Comparison of ENCODE assay signal across 7 mouse cellular contexts in genomic region chr17:3102336-3103165, GRCm38 (mm10). TPM values are rescaled to one million over a fixed set of nuclear protein-coding genes. Genes with fewer than 3 reads are reported as not detected.
DNase-seq lines count a peak whose midpoint lies in the region; ATAC-seq and TF ChIP-seq lines count a peak whose summit lies in the region.

No protein-coding gene starts in this region.

- H3K9ac ChIP-seq in hindbrain, postnatal 0 days (replicated peaks; ENCODE audit: low read length) = no peak overlapping the region
- peak overlapping the region; percentile 50 for H3K9ac ChIP-seq in liver, adult 2 months (ENCODE audit: low read depth, low read length)
- H3K9ac ChIP-seq in midbrain, postnatal 0 days (replicated peaks; ENCODE audit: low read length, poor library complexity, severe bottlenecking) = no peak overlapping the region
- H3K9ac ChIP-seq in stomach, embryonic 16.5 days (ENCODE audit: low read length) = peak overlapping the region; percentile 67

- DNase-seq in Patski (ENCODE audit: low read depth, low spot score) = no peak
- DNase-seq in c-Kit-positive CD71-positive TER-119-positive erythroid progenitor cells, embryonic 14.5 days (ENCODE audit: low spot score) = peak; percentile 76
- DNase-seq in gastrocnemius, postnatal 10 days = peak; percentile 59
- DNase-seq in hindbrain, postnatal 0 days (ENCODE audit: low spot score) = peak; percentile 29
- DNase-seq in liver, adult 2 months (ENCODE audit: extremely low read depth, low read depth, low spot score) = peak; percentile 75
- peak; percentile 8 for DNase-seq in midbrain, postnatal 0 days (ENCODE audit: low spot score)

- no peaks in the 10 kb centered on the region for H3K9me3 ChIP-seq in hindbrain, postnatal 0 days (ENCODE audit: low read length)
- H3K9me3 ChIP-seq in midbrain, postnatal 0 days (ENCODE audit: low read length) = no peaks in the 10 kb centered on the region
- H3K9me3 ChIP-seq in stomach, embryonic 16.5 days (replicated peaks; ENCODE audit: control insufficient read depth, low read length) = no peaks in the 10 kb centered on the region

- no peak for TF ChIP-seq CTCF in Patski (IDR thresholded peaks at IDR 0.05)
- TF ChIP-seq CTCF in hindbrain, postnatal 0 days (IDR thresholded peaks at IDR 0.05; ENCODE audit: low read depth) = no peak
- no peak for TF ChIP-seq CTCF in liver, adult 2 months (IDR thresholded peaks at IDR 0.05; ENCODE audit: low read depth, low read length)
- no peak for TF ChIP-seq CTCF in midbrain, postnatal 0 days (IDR thresholded peaks at IDR 0.05)

- CTCF ChIA-PET in Patski (lab: Charles Lee) = interaction anchor here (2.4 kb wide), 1 partner anchor 122 kb away, joined by 8 read pairs; no protein-coding TSS in a partner anchor

- POLR2A ChIA-PET in Patski (lab: Charles Lee) = interaction anchor here (0.8 kb wide), 1 partner anchor 9 kb away, joined by 3 read pairs; no protein-coding TSS in a partner anchor

- no peaks in the 10 kb centered on the region for H3K27me3 ChIP-seq in Patski
- H3K27me3 ChIP-seq in hindbrain, postnatal 0 days (ENCODE audit: insufficient read depth, low read length) = no peaks in the 10 kb centered on the region
- no peaks in the 10 kb centered on the region for H3K27me3 ChIP-seq in liver, adult 2 months (ENCODE audit: control insufficient read depth, insufficient read depth, low read length)
- no peaks in the 10 kb centered on the region for H3K27me3 ChIP-seq in midbrain, postnatal 0 days (ENCODE audit: insufficient read depth, low read length)
- H3K27me3 ChIP-seq in stomach, embryonic 16.5 days (ENCODE audit: control insufficient read depth, insufficient read depth, low read length) = no peaks in the 10 kb centered on the region

- peak overlapping the region; percentile 47 for H3K4me2 ChIP-seq in hindbrain, postnatal 0 days (ENCODE audit: low read depth, low read length)
- H3K4me2 ChIP-seq in midbrain, postnatal 0 days (ENCODE audit: low read depth, low read length, poor library complexity, severe bottlenecking) = peak overlapping the region; percentile 38; the same call in 1 of the 2 replicates
- peak overlapping the region; percentile 66 for H3K4me2 ChIP-seq in stomach, embryonic 16.5 days (ENCODE audit: low read depth, low read length)

- no peaks in the 10 kb centered on the region for H3K79me2 ChIP-seq in liver, adult 2 months (ENCODE audit: control insufficient read depth, insufficient read depth, low read length)

- peak; percentile 99 for ATAC-seq in Patski
- peak; percentile 63 for ATAC-seq in hindbrain, postnatal 0 days
- ATAC-seq in midbrain, postnatal 0 days (ENCODE audit: low FRiP score) = no peak
- ATAC-seq in stomach, embryonic 16.5 days (ENCODE audit: insufficient read depth, low FRiP score) = peak; percentile 92

- in situ Hi-C loops in Patski (cut with MboI; ENCODE audit: low pct_unique_long_range_greater_than_20kb) = no loop called here

- TF ChIP-seq POLR2A in liver, adult 2 months (IDR thresholded peaks at IDR 0.05; ENCODE audit: extremely low read depth, insufficient read depth, low read length) = no peak

- H3K36me3 ChIP-seq in hindbrain, postnatal 0 days (ENCODE audit: insufficient read depth, low read length) = no peaks in the 10 kb centered on the region
- no peaks in the 10 kb centered on the region for H3K36me3 ChIP-seq in liver, adult 2 months (ENCODE audit: control insufficient read depth, insufficient read depth, low read length)
- no peaks in the 10 kb centered on the region for H3K36me3 ChIP-seq in midbrain, postnatal 0 days (ENCODE audit: insufficient read depth, low read length)
- H3K36me3 ChIP-seq in stomach, embryonic 16.5 days (ENCODE audit: control insufficient read depth, insufficient read depth, low read length) = no peaks in the 10 kb centered on the region

- H3K4me1 ChIP-seq in hindbrain, postnatal 0 days (ENCODE audit: insufficient read depth, low read length) = no peaks in the 10 kb centered on the region
- H3K4me1 ChIP-seq in liver, adult 2 months (ENCODE audit: control insufficient read depth, insufficient read depth, low read length) = peaks cover 2% of the 10 kb centered on the region; the same call in 1 of the 2 replicates
- no peaks in the 10 kb centered on the region for H3K4me1 ChIP-seq in midbrain, postnatal 0 days (ENCODE audit: insufficient read depth, low read length)
- no peaks in the 10 kb centered on the region for H3K4me1 ChIP-seq in stomach, embryonic 16.5 days (ENCODE audit: control insufficient read depth, insufficient read depth, low read length)

- H3K4me3 ChIP-seq in hindbrain, postnatal 0 days (ENCODE audit: low read length) = peak overlapping the region; percentile 17
- H3K4me3 ChIP-seq in liver, adult 2 months (ENCODE audit: insufficient read depth, low read depth, low read length) = peak overlapping the region; percentile 40; the same call in 1 of the 2 replicates
- H3K4me3 ChIP-seq in midbrain, postnatal 0 days (ENCODE audit: low read depth, low read length) = no peak overlapping the region
- H3K4me3 ChIP-seq in stomach, embryonic 16.5 days (replicated peaks; ENCODE audit: low read length) = peak overlapping the region; percentile 44

- H3K27ac ChIP-seq in hindbrain, postnatal 0 days = no peak overlapping the region
- no peak overlapping the region for H3K27ac ChIP-seq in liver, adult 2 months (replicated peaks; ENCODE audit: insufficient read depth, low read depth, low read length)
- no peak overlapping the region for H3K27ac ChIP-seq in midbrain, postnatal 0 days (ENCODE audit: low read depth, low read length)
- no peak overlapping the region for H3K27ac ChIP-seq in stomach, embryonic 16.5 days (ENCODE audit: low read length)

- 5% methylated on average over 14 of the region's 14 CpGs for WGBS in hindbrain, postnatal 0 days
- WGBS in liver, adult 2 months = 6% methylated on average over 14 of the region's 14 CpGs
- 6% methylated on average over 14 of the region's 14 CpGs for WGBS in midbrain, postnatal 0 days
- WGBS in stomach, embryonic 16.5 days = 5% methylated on average over 14 of the region's 14 CpGs

RNA-seq across cellular contexts. Expression of gene Scaf8, which starts 12.2 kb away (rescaled TPM):
- 45.4 TPM for polyA plus RNA-seq in Patski (2021)
- 10 to 100 TPM; 26.9 to 38.5 TPM for total RNA-seq in gastrocnemius, postnatal 10 days (2021)
- total RNA-seq in hindbrain, postnatal 0 days (2014; rRNA removed) = 38.9 and 42.8 TPM in 2 replicates
- polyA plus RNA-seq in hindbrain, postnatal 0 days (2015; fragmentation: Nextera tagmentation; extraction: Ambion mirVana) = 15.1 and 15.6 TPM in 2 replicates
- total RNA-seq in liver, adult 2 months (2014; rRNA removed) = 12.1 and 12.4 TPM in 2 replicates
- polyA plus RNA-seq in liver, adult 2 months (2012; rRNA removed) = 9.4 and 10.8 TPM in 2 replicates
- total RNA-seq in midbrain, postnatal 0 days (2014; rRNA removed) = 56.0 and 59.8 TPM in 2 replicates
- 13.4 and 15.8 TPM in 2 replicates for polyA plus RNA-seq in midbrain, postnatal 0 days (2015; fragmentation: Nextera tagmentation; extraction: Ambion mirVana)
- 15.7 and 16.4 TPM in 2 replicates for polyA plus RNA-seq in stomach, embryonic 16.5 days (2015; fragmentation: Nextera tagmentation; extraction: Ambion mirVana)

Comparison
In these comparisons a context has a peak if more than half of its experiments do, and no peak if none do; other contexts are left out.
1. H3K9ac ChIP-seq: peak in liver, adult 2 months (single experiment) and stomach, embryonic 16.5 days (single experiment); none in hindbrain, postnatal 0 days (single experiment) and midbrain, postnatal 0 days (single experiment).
2. Peak in every context shown above with its lines, with median percentiles within 50 percentile points of each other: H3K4me2 ChIP-seq.